Mouse (Mus musculus) activated CD4-positive, CD25-positive, alpha-beta regulatory T cell, adult 4 months (primary cell): ENCODE measurements around the gene Fam222b. TPM values are rescaled to one million over a fixed set of nuclear protein-coding genes. Genes with fewer than 3 reads are reported as not detected.

Experiments
- polyA plus RNA-seq, 2 experiments: library from polyadenylated mRNA; unstranded; fragments of 100-300 nt; shearing (Covaris generic); gene quantifications; one replicate each; pipeline ENCODE4 v1.2.1; 2017

Gene Fam222b
- polyA plus RNA-seq, 2 experiments from 2014 or later, result 12.0 to 15.8 TPM

Other genes with a start within 250 kb of the Fam222b start
- 1 to 10 TPM in 1 of 2 experiments, under 1 TPM in 1; 0.52 to 1.6 TPM for gene Pipox, start 200.6 kb upstream of the Fam222b start, polyA plus RNA-seq
- under 1 TPM in 1 of 2 experiments, not detected in 1; 0.20 TPM for gene Sez6, start 163.9 kb upstream of the Fam222b start, polyA plus RNA-seq
- gene Phf12, start 111.9 kb upstream of the Fam222b start, polyA plus RNA-seq, result 10 to 100 TPM; 24.8 to 27.2 TPM
- 1 to 10 TPM; 1.3 to 2.4 TPM for gene Dhrs13, start 62.4 kb upstream of the Fam222b start, polyA plus RNA-seq
- 10 to 100 TPM; 23.2 to 28.6 TPM for gene Flot2, start 56.7 kb upstream of the Fam222b start, polyA plus RNA-seq
- 10 to 100 TPM; 36.3 to 40.0 TPM for gene Eral1, start 14.3 kb upstream of the Fam222b start, polyA plus RNA-seq
- 1 to 10 TPM; 3.4 to 5.0 TPM for gene Traf4, start 70.9 kb downstream of the Fam222b start, polyA plus RNA-seq
- gene Nek8, start 82.0 kb downstream of the Fam222b start, polyA plus RNA-seq, result 10 to 100 TPM in 1 of 2 experiments, 1 to 10 TPM in 1; 9.4 to 13.2 TPM
- gene Tlcd1, start 82.1 kb downstream of the Fam222b start, polyA plus RNA-seq, result 1 to 10 TPM; 2.3 to 4.3 TPM
- 1,000 to 10,000 TPM; 3,988 to 4,036 TPM for gene Rpl23a, start 88.9 kb downstream of the Fam222b start, polyA plus RNA-seq
- gene Rab34, start 93.8 kb downstream of the Fam222b start, polyA plus RNA-seq, result not detected
- gene Proca1, start 98.7 kb downstream of the Fam222b start, polyA plus RNA-seq, result 1 to 10 TPM in 1 of 2 experiments, under 1 TPM in 1; 0.49 to 2.5 TPM
- 100 to 1,000 TPM; 102 to 108 TPM for gene Sdf2, start 151.1 kb downstream of the Fam222b start, polyA plus RNA-seq
- gene Supt6, start 151.3 kb downstream of the Fam222b start, polyA plus RNA-seq, result 10 to 100 TPM; 14.4 to 18.0 TPM
- 10 to 100 TPM; 21.1 to 38.7 TPM for gene 2610507B11Rik, start 167.1 kb downstream of the Fam222b start, polyA plus RNA-seq
- 1 to 10 TPM in 1 of 2 experiments, under 1 TPM in 1; 0.65 to 1.2 TPM for gene BC030499, start 196.2 kb downstream of the Fam222b start, polyA plus RNA-seq
- gene Spag5, start 206.9 kb downstream of the Fam222b start, polyA plus RNA-seq, result 1 to 10 TPM; 7.3 to 7.4 TPM
- gene Aldoc, start 228.3 kb downstream of the Fam222b start, polyA plus RNA-seq, result 1 to 10 TPM; 5.6 to 8.6 TPM
- gene Pigs, start 233.8 kb downstream of the Fam222b start, polyA plus RNA-seq, result 10 to 100 TPM; 43.6 to 66.6 TPM
- gene Unc119, start 248.8 kb downstream of the Fam222b start, polyA plus RNA-seq, result 10 to 100 TPM; 17.0 to 17.6 TPM